Mouse (Mus musculus) heart, embryonic 10.5 days (tissue): ENCODE results near the gene Lrrc41. TPM values are rescaled to one million over a fixed set of nuclear protein-coding genes. Genes with fewer than 3 reads are reported as not detected.

Experiments
- DNase-seq: peaks from one replicate; pipeline ENCODE4 v3.0.0-alpha.2; 2017; ENCODE audit warnings: low spot score
- H3K27ac ChIP-seq: fragments of 300-500 bp; sonication (generic); 2 replicates; pipeline ENCODE4 v1.5.1; 2016; ENCODE audit warnings: mild to moderate bottlenecking
- H3K27me3 ChIP-seq: fragments of 300-500 bp; sonication (generic); 2 replicates; pipeline ENCODE4 v1.6.1; 2016; ENCODE audit warnings: mild to moderate bottlenecking; ENCODE audit not compliant: poor library complexity, insufficient read depth, severe bottlenecking
- H3K36me3 ChIP-seq: fragments of 300-500 bp; sonication (generic); 2 replicates; pipeline ENCODE4 v1.6.1; 2016; ENCODE audit warnings: mild to moderate bottlenecking, moderate library complexity
- H3K4me1 ChIP-seq: fragments of 300-500 bp; sonication (generic); 2 replicates; pipeline ENCODE4 v1.6.1; 2016; ENCODE audit warnings: mild to moderate bottlenecking
- H3K4me3 ChIP-seq: fragments of 300-500 bp; sonication (generic); 2 replicates; pipeline ENCODE4 v1.5.1; 2016; ENCODE audit warnings: mild to moderate bottlenecking, moderate library complexity
- H3K9me3 ChIP-seq: fragments of 300-500 bp; sonication (generic); 2 replicates; pipeline ENCODE4 v1.6.1; 2016; ENCODE audit warnings: mild to moderate bottlenecking, moderate library complexity
- WGBS: fragments of 180-500 bp; shearing (Covaris S2); methylation state at CpG from one replicate; pipeline ENCODE4 v1.1.7; 2016; 5-methylcytosine and 5-hydroxymethylcytosine counted together
- polyA plus RNA-seq: library from polyadenylated mRNA; unstranded; fragments of >200 nt; fragmentation: Nextera tagmentation; extraction: Ambion mirVana; gene quantifications from 2 replicates; pipeline ENCODE4 v1.2.1, GENCODE M21; 2016

Gene Lrrc41
- polyA plus RNA-seq, 1 experiment from 2014 or later, result 77.9 TPM

DNA sequence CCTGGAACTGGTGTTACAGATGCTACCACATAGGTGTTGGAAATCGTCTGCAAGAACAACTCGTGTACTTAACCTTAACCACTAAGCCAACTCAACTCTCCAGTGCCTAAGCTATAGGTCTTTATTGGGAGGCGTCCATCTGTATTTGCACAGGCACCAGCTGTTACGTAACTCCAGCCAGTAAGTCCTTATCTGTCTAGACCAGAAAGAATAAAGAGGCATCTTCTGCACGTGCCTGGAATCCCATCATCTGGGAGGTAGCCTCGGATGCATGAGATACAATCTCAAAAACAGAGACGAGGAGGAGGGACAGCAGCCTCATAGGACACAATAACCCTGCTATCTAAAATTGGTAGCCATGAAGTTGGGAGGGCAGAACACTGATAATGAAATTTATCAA is 25.9 kb downstream of the Lrrc41 start:
- 74% methylated on average over 7 of the region's 7 CpGs for WGBS
- no peak for DNase-seq
- Histone ChIP-seq H3K36me3 (peaks cover 96% of the 10 kb centered on the region), H3K4me1 (no peaks in the 10 kb centered on the region), H3K4me3 (no peak overlapping the region), H3K27ac (no peak overlapping the region), H3K9me3 (no peaks in the 10 kb centered on the region), H3K27me3 (no peaks in the 10 kb centered on the region)

DNA sequence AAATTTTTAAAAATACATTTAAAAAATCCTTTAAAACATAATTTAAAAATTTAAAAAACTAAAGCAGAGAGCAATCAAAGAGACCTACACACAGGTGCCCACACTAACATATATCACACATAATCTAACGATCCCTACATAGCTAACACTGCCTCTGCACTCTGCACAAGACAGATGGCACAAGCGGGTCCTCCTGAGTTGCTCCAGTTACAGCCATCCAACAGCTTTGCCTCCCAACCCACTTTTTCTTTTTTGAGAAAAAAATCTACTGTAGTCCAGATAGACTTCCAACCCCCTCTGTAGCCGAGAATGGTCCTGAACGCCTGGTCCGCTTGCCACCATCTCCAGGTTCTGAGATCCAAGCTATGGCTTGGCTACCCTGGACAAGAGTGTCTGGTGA is 30.2 kb downstream of the Lrrc41 start:
- H3K36me3 ChIP-seq, result peaks cover 82% of the 10 kb centered on the region

DNA sequence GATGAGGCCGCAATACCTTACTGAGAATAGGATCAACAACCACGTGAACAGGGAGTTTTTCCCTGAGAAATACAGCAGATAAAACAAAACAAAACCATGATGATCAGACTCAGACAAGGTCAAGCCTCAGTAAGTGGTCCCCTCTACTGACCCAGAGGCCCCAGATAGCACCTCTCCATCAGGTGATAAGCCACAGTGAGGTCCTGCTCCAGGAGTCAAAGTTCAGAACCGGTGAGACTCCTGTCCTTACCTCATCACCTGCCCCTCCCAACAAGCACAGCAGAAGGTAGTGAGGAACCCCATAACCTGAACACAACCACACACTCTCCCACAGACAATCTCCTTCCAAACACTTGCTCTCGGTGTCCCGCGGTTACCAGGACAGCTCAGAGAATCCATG is 35.6 kb downstream of the Lrrc41 start:
- H3K36me3 ChIP-seq, result peaks cover 66% of the 10 kb centered on the region
- 90% methylated on average over 6 of the region's 6 CpGs for WGBS

More for the DNA sequence above, 30.2 kb downstream of the Lrrc41 start:
- 89% methylated on average over 5 of the region's 5 CpGs for WGBS
- Histone ChIP-seq H3K9me3 (no peaks in the 10 kb centered on the region), H3K27ac (no peak overlapping the region), H3K27me3 (no peaks in the 10 kb centered on the region), H3K4me3 (no peak overlapping the region), H3K4me1 (no peaks in the 10 kb centered on the region)
- no peak for DNase-seq

DNA sequence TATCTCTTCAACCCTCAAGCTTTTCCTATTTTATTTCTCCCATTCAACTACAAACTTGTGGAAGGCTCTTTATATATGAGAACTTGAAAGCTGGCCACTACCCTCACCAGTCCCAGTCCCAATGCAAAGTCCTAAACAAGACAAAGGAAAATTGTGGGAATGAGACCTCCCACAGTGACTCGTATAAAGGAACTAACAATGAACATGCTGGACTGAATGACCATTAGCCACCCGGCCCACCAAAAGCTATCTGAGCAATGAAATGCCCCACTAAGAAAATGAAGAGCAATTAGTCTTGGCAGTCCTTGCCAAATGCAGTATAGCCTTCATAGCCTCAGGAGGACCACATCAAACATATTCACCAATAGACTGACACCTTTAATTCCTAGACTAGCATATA is 36.4 kb downstream of the Lrrc41 start:
- Histone ChIP-seq H3K27ac (no peak overlapping the region), H3K27me3 (no peaks in the 10 kb centered on the region), H3K36me3 (peaks cover 67% of the 10 kb centered on the region), H3K4me1 (no peaks in the 10 kb centered on the region), H3K9me3 (no peaks in the 10 kb centered on the region), H3K4me3 (no peak overlapping the region)
- 87% methylated on average over 2 of the region's 2 CpGs for WGBS
- DNase-seq, result no peak

More for the DNA sequence above, 35.6 kb downstream of the Lrrc41 start:
- Histone ChIP-seq H3K27ac (no peak overlapping the region), H3K4me1 (no peaks in the 10 kb centered on the region), H3K9me3 (no peaks in the 10 kb centered on the region), H3K4me3 (no peak overlapping the region), H3K27me3 (no peaks in the 10 kb centered on the region)
- DNase-seq, result no peak

DNA sequence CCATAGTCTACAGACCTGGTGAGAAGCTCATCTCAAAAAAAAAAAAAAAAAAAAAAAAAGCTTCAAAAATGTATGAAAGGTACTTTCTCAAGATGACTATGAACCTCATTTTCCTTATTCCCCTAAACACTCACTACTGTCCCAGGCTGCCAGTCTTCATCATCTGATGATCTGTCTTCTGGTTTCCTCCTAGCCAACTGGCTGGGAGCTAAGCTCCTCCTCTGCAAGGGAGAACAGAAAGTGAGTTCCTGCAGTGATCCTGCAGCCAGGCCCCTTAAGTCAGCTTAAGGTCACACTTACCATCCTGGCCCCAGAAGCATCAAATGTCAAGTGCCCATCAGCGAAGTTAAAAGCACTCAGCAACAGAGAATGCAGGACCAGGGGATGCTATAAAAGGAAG is 47.7 kb downstream of the Lrrc41 start:
- no peaks in the 10 kb centered on the region for H3K27me3 ChIP-seq
- H3K4me1 ChIP-seq, result peaks cover 18% of the 10 kb centered on the region
- no peaks in the 10 kb centered on the region for H3K9me3 ChIP-seq
- no peak for DNase-seq
- peak overlapping the region; percentile 75 for H3K4me3 ChIP-seq
- peak overlapping the region; percentile 83 for H3K27ac ChIP-seq
- 2% methylated on average over 1 of the region's 1 CpGs for WGBS
- H3K36me3 ChIP-seq, result peaks cover 20% of the 10 kb centered on the region

DNA sequence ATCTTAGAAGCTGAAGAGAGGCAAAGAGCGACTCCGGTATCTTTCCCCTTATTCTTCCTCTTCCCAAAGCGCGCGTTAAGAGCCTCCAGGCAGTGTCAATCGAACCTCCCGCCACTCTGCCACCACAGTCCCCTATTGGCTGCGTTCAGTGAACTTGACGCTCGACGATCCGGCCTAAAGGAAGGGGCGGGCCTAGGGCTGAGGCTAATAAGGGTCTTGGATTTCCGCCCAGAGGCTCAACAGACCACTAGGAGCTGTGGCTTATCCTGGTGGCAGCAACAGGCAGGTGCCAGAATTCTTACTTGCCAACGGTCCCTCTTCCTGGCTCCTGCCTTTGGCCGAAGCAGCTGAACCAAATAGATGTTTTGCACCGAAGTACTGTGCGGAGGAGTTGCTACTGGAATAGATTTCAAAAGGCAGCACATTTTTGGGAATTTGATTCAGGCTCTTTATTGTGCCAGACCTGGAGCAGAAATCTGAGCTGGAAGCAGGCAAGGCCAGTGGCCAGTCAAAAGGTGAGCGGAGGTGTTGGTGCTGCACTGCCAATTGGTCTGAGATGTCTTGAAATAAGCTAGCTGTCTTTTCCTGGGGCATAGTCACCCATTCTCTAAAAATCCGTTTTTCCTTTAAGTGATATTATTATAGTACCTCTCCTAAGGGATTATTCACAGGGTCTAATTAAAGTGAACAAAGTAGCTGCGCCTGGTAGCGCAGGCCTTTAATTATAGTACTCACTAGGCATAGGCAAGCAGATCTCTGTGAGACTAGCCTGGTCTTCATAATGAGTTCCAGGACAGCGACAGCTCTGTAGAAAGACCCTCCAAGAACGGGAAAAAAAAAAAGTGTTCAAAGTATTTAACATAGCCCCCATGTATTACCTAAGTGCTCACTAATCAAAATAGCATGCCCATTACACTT is 48.8 kb downstream of the Lrrc41 start, which contains the start of the genes Rad54l and Pomgnt1:
Gene Rad54l, minus strand, starts transcription at position 89 of the 918 bp plus-strand sequence.
Gene Pomgnt1, plus strand, starts transcription at position 239 of the 918 bp plus-strand sequence.
- H3K27me3 ChIP-seq, result no peaks in the 10 kb centered on the region
- peak; percentile 98 for DNase-seq
- H3K36me3 ChIP-seq, result peaks cover 15% of the 10 kb centered on the region
- peak within 1 kb of the TSS; percentile 83 for H3K27ac ChIP-seq
- WGBS, result 6% methylated on average over 24 of the region's 24 CpGs
- peaks cover 18% of the 10 kb centered on the region for H3K4me1 ChIP-seq
- H3K9me3 ChIP-seq, result no peaks in the 10 kb centered on the region
- peak within 1 kb of the TSS; percentile 75 for H3K4me3 ChIP-seq

DNA sequence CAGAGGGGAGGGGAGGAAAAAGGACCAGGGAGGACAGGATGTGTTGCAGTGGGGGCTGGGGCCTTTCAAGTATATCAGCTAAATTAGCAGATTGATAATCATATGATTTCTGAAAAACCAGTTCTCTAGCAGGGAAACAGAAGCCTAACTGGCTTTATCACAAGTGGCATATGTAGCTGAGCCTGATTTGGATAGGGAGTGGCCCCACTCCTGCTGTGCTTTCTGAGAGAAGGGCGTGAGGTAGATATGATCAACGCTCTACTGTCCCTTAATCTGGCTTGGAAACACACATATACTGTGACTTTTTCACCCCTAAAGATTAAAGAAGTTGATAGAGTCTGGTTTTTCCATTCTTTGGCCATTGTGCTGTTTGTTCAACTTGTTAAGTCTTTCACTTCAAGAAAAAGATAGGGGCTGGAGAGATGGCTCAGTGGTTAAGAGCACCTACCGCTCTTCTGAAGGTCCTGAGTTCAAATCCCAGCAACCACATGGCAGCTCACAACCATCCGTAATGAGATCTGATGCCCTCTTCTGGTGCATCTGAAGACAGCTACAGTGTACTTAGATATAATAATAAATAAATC is 50.8 kb downstream of the Lrrc41 start:
- H3K4me3 ChIP-seq, result no peak overlapping the region
- H3K27ac ChIP-seq, result no peak overlapping the region
- no peak for DNase-seq
- H3K36me3 ChIP-seq, result peaks cover 7% of the 10 kb centered on the region; the same call in 1 of the 2 replicates
- H3K9me3 ChIP-seq, result no peaks in the 10 kb centered on the region
- no peaks in the 10 kb centered on the region for H3K27me3 ChIP-seq
- WGBS, result 89% methylated on average over 4 of the region's 4 CpGs
- peaks cover 18% of the 10 kb centered on the region for H3K4me1 ChIP-seq

DNA sequence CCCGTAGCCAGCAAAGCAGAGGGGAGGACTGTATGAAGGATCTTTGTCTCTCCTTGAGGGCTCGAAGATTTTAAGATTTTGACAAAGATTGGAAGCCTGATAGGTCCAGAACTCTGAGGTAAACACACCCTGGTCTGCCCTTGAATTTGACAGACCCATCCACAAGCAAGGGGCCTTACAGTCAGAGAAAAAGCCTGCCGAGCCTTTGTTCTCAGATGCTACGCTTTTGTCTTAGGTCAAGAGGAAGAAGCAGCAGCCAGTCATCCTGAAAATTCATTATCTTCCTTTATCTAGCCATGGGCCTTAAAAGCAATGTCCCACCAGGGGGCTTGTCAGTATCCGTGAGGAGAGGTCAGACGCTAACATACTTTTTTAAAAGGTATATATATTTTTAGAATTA is 52.9 kb downstream of the Lrrc41 start:
- Histone ChIP-seq H3K4me3 (no peak overlapping the region), H3K27ac (no peak overlapping the region), H3K9me3 (no peaks in the 10 kb centered on the region), H3K4me1 (peaks cover 12% of the 10 kb centered on the region), H3K27me3 (no peaks in the 10 kb centered on the region), H3K36me3 (peaks cover 11% of the 10 kb centered on the region; the same call in 1 of the 2 replicates)
- 76% methylated on average over 6 of the region's 6 CpGs for WGBS
- no peak for DNase-seq

DNA sequence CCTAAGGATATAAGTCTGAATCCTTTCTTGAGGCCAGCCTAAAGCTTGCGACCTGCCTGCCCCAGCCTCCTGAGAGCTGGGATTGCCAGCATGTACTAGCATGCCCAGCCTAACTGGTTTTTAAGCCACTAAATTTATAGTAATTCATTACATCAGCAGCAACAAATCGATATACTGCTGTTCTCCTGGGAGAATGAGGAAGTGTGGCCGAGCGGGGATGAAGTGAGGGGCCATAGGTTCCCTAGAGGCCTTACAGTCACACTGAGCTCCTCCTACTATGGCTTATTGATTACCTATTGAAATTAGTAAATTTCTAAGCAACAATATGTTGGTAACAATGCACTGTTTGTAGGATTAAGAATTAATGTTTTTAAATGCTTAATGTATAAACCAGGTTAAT is 58.1 kb downstream of the Lrrc41 start:
- 81% methylated on average over 4 of the region's 4 CpGs for WGBS
- DNase-seq, result no peak
- no peaks in the 10 kb centered on the region for H3K27me3 ChIP-seq

DNA sequence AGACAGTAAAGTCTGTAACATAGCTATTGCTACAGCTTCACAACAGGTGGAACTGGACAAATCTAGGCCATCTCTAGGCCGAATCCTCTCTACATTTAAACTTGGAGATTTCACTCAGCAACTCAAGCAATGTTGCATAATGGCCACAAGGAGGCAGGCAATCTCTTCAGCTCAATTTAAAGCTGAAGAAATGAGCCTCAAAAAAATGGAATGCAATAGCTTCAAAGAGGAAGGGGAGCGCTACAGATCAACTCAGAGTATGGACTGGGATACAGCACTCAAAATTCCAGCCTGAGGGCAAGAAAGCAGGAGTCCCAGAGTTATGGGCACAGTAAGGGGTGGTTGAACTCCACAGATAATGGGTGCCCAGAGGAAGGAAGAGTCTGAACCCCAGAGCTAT is 59.9 kb downstream of the Lrrc41 start:
- H3K4me1 ChIP-seq, result peaks cover 7% of the 10 kb centered on the region
- DNase-seq, result no peak
- H3K27ac ChIP-seq, result no peak overlapping the region
- H3K27me3 ChIP-seq, result no peaks in the 10 kb centered on the region
- WGBS, result 44% methylated on average over 2 of the region's 2 CpGs
- no peak overlapping the region for H3K4me3 ChIP-seq
- no peaks in the 10 kb centered on the region for H3K9me3 ChIP-seq
- H3K36me3 ChIP-seq, result peaks cover 11% of the 10 kb centered on the region; the same call in 1 of the 2 replicates

More for the DNA sequence above, 58.1 kb downstream of the Lrrc41 start:
- Histone ChIP-seq H3K36me3 (peaks cover 11% of the 10 kb centered on the region; the same call in 1 of the 2 replicates), H3K4me3 (no peak overlapping the region), H3K9me3 (no peaks in the 10 kb centered on the region), H3K4me1 (peaks cover 7% of the 10 kb centered on the region), H3K27ac (no peak overlapping the region)

DNA sequence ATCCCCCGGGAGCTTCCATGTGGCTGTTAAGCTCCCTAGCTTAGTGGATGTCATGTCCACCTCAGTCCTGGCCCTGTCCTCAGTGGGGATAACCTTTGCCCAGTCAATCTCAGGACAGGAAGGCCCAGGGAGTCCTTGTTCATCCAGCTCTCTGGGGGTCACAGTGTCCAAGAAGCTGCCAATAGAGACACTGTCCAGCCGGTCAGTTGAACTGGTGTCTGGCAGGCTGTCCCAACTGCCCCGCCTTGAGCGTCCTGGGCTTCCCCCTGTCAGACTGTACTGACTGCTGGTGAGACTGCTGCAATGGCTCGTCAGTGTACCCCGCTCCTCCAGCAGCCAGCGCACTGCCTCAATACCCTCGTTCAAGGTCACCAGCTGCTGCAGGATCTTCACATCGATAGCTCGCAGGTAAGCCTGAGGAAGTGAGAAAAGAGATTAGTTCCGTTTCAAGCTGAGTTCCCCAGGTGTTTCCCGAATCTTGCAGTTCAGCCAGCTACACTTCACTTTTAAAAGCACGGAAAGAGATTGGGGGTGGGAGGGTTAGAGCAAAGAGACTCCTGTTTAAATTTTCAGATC is 62.4 kb downstream of the Lrrc41 start:
- DNase-seq, result no peak
- H3K9me3 ChIP-seq, result no peaks in the 10 kb centered on the region
- peaks cover 15% of the 10 kb centered on the region for H3K4me1 ChIP-seq
- 26% methylated on average over 13 of the region's 13 CpGs for WGBS
- no peaks in the 10 kb centered on the region for H3K36me3 ChIP-seq
- H3K4me3 ChIP-seq, result no peak overlapping the region
- H3K27me3 ChIP-seq, result peaks cover 4% of the 10 kb centered on the region; the same call in 1 of the 2 replicates
- no peak overlapping the region for H3K27ac ChIP-seq

DNA sequence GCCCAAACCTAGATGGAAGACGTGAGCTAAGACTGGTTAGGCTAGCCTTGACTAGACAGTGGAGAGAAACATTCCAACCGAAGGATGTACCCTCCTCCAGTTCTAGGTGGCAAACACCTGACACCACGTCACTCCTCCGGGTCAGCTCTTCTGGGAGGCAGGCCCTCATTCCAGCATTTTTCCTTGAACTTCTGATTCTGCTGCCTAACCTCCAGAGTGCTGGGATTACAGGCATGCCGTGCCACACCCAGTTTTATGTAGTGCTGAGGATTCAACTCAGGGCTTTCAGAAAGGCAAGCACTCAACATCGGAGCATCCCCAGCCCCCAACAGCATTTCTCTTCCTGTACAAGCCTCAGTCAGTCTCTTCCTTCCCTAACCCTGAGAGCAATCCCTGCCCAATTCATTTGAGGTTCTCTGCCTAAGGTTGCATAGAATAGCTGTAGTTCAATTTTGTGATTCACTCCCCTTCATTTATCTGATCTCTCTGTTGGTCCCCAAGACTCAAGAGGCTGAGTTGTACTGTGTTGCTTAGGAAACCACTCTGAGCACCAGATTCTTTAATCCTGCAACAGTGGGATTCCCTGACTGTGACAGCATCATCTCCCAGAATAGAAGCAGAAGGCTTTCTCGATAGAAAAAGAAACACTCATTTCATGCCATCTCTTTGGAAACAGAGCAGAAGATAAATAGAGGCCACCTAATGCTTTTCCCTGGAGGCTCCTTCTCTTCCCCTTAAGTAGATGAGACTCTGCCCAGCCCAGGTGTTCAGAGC is 65.9 kb downstream of the Lrrc41 start:
- DNase-seq, result no peak
- no peak overlapping the region for H3K27ac ChIP-seq
- 71% methylated on average over 7 of the region's 7 CpGs for WGBS
- H3K36me3 ChIP-seq, result no peaks in the 10 kb centered on the region
- H3K4me1 ChIP-seq, result peaks cover 33% of the 10 kb centered on the region
- no peak overlapping the region for H3K4me3 ChIP-seq
- H3K9me3 ChIP-seq, result no peaks in the 10 kb centered on the region
- H3K27me3 ChIP-seq, result peaks cover 23% of the 10 kb centered on the region
